Mouse (Mus musculus) bone marrow, adult 2 months (tissue): Measurements from ENCODE around the gene Chn1. TPM values are rescaled to one million over a fixed set of nuclear protein-coding genes. Genes with fewer than 3 reads are reported as not detected.

Experiments
- H3K27ac ChIP-seq: fragments of 200-500 bp; 2 replicates; pipeline ENCODE4 v1.5.1; 2012; ENCODE audit warnings: low read depth, mild to moderate bottlenecking, control low read depth, inconsistent platforms, low read length; ENCODE audit not compliant: control insufficient read depth, poor library complexity, insufficient read depth
- H3K4me1 ChIP-seq: fragments of 200-500 bp; 2 replicates; pipeline ENCODE4 v1.6.1; 2011; ENCODE audit warnings: low read length; ENCODE audit not compliant: control insufficient read depth, insufficient read depth
- H3K4me3 ChIP-seq: fragments of 200-500 bp; replicated peaks from 2 replicates; pipeline ENCODE3; 2011; ENCODE audit warnings: mild to moderate bottlenecking, low read depth, low read length, control low read depth; ENCODE audit not compliant: control insufficient read depth
- CTCF ChIP-seq: fragments of 200-500 bp; IDR thresholded peaks from 2 replicates; pipeline ENCODE4 v1.5.1; 2011; ENCODE audit warnings: low read length, control low read depth; ENCODE audit not compliant: control insufficient read depth, insufficient read depth
- POLR2A ChIP-seq: fragments of 200-500 bp; IDR thresholded peaks from 2 replicates; pipeline ENCODE4 v1.6.1; 2011; ENCODE audit warnings: low read depth, mild to moderate bottlenecking, control low read depth, low read length, borderline replicate concordance; ENCODE audit not compliant: control insufficient read depth
- WGBS: fragments of 180-500 bp; shearing (Covaris S2); methylation state at CpG from one replicate; pipeline ENCODE4 v1.1.7; 2018; 5-methylcytosine and 5-hydroxymethylcytosine counted together
- polyA plus RNA-seq: library from polyadenylated mRNA; stranded (reverse); fragments of >200 nt; gene quantifications from 2 replicates; pipeline ENCODE4 v1.2.4, GENCODE M21; 2011; ENCODE audit warnings: low replicate concordance; ENCODE audit not compliant: missing spikeins, insufficient read depth, insufficient read length

Gene Chn1
- polyA plus RNA-seq, 1 experiment: not detected

- no peak overlapping the region for H3K4me3 ChIP-seq
- TF ChIP-seq POLR2A: no peak
- no peak for TF ChIP-seq CTCF
- 67% methylated on average over 5 of the region's 5 CpGs for WGBS
- H3K4me1 ChIP-seq: no peaks in the 10 kb centered on the region; the same call in 1 of the 2 replicates
- H3K27ac ChIP-seq: no peak overlapping the region
These were observed 166.0 kb downstream of the Chn1 start for GRCm38 (mm10) chr2:73609067-73609723.

- TF ChIP-seq CTCF (no peak), POLR2A (no peak)
- H3K4me1 ChIP-seq: no peaks in the 10 kb centered on the region; the same call in 1 of the 2 replicates
- H3K4me3 ChIP-seq: no peak overlapping the region
- 42% methylated on average over 6 of the region's 6 CpGs for WGBS
- no peak overlapping the region for H3K27ac ChIP-seq
These were observed 166.8 kb downstream of the Chn1 start for GRCm38 (mm10) chr2:73608391-73608790.

GRCm38 (mm10) chr2:73607609-73608008, 167.5 kb downstream of the Chn1 start:
- Histone ChIP-seq H3K27ac (no peak overlapping the region), H3K4me1 (no peaks in the 10 kb centered on the region; the same call in 1 of the 2 replicates), H3K4me3 (no peak overlapping the region)
- WGBS: 20% methylated on average over 4 of the region's 4 CpGs
- no peak for TF ChIP-seq POLR2A
- no peak for TF ChIP-seq CTCF

- 50% methylated on average over 2 of the region's 2 CpGs for WGBS
- H3K4me1 ChIP-seq: no peaks in the 10 kb centered on the region; the same call in 1 of the 2 replicates
- TF ChIP-seq CTCF: no peak
- no peak for TF ChIP-seq POLR2A
- no peak overlapping the region for H3K4me3 ChIP-seq
- H3K27ac ChIP-seq: no peak overlapping the region
These were observed 168.0 kb downstream of the Chn1 start for GRCm38 (mm10) chr2:73607146-73607545.

GRCm38 (mm10) chr2:73606616-73607015, 168.5 kb downstream of the Chn1 start:
- H3K4me3 ChIP-seq: no peak overlapping the region
- no peak overlapping the region for H3K27ac ChIP-seq
- 80% methylated on average over 6 of the region's 6 CpGs for WGBS
- TF ChIP-seq CTCF (no peak), POLR2A (no peak)
- no peaks in the 10 kb centered on the region for H3K4me1 ChIP-seq

- H3K4me3 ChIP-seq: no peak overlapping the region
- H3K27ac ChIP-seq: no peak overlapping the region
- no peaks in the 10 kb centered on the region for H3K4me1 ChIP-seq
- no peak for TF ChIP-seq CTCF
- no peak for TF ChIP-seq POLR2A
- WGBS: 75% methylated on average over 8 of the region's 8 CpGs
These were observed 170.1 kb downstream of the Chn1 start for GRCm38 (mm10) chr2:73605077-73605476.

- H3K4me3 ChIP-seq: no peak overlapping the region
- no peaks in the 10 kb centered on the region for H3K4me1 ChIP-seq
- TF ChIP-seq POLR2A: no peak
- no peak for TF ChIP-seq CTCF
- no peak overlapping the region for H3K27ac ChIP-seq
- WGBS: 74% methylated on average over 2 of the region's 2 CpGs
These were observed 170.6 kb downstream of the Chn1 start for GRCm38 (mm10) chr2:73604579-73604978.

- WGBS: 75% methylated on average over 2 of the region's 2 CpGs
- TF ChIP-seq POLR2A (no peak), CTCF (no peak)
- no peak overlapping the region for H3K27ac ChIP-seq
- no peak overlapping the region for H3K4me3 ChIP-seq
- H3K4me1 ChIP-seq: no peaks in the 10 kb centered on the region
These were observed 174.5 kb downstream of the Chn1 start for GRCm38 (mm10) chr2:73600650-73601049.
